Mouse (Mus musculus) kidney, embryonic 14.5 days (tissue): ENCODE measurements around the gene Tnnt3. TPM values are rescaled to one million over a fixed set of nuclear protein-coding genes. Genes with fewer than 3 reads are reported as not detected.

Experiments used
- polyA plus RNA-seq: library from polyadenylated mRNA; unstranded; fragments of >200 nt; fragmentation: Nextera tagmentation; extraction: Ambion mirVana; gene quantifications from 2 replicates; pipeline ENCODE4 v1.2.1, GENCODE M21; 2014

Gene Tnnt3
- polyA plus RNA-seq, 1 experiment from 2014 or later, result 3.2 TPM

Other genes starting within 250 kb of the Tnnt3 start
- not detected in 2 replicates for gene Gm2431, start 240.5 kb upstream of the Tnnt3 start, polyA plus RNA-seq
- gene Gm4559, start 224.5 kb upstream of the Tnnt3 start, polyA plus RNA-seq, result not detected in 2 replicates
- not detected in 2 replicates for gene Krtap5-1, start 201.7 kb upstream of the Tnnt3 start, polyA plus RNA-seq
- gene Krtap5-4, start 195.3 kb upstream of the Tnnt3 start, polyA plus RNA-seq, result not detected in 2 replicates
- 1.4 and 1.7 TPM in 2 replicates for gene Ifitm10, start 125.1 kb upstream of the Tnnt3 start, polyA plus RNA-seq
- not detected in 2 replicates for gene Gm49369, start 116.2 kb upstream of the Tnnt3 start, polyA plus RNA-seq
- gene Ctsd, start 110.8 kb upstream of the Tnnt3 start, polyA plus RNA-seq, result 223 and 260 TPM in 2 replicates
- not detected in 2 replicates for gene Syt8, start 64.0 kb upstream of the Tnnt3 start, polyA plus RNA-seq
- gene Tnni2, start 57.0 kb upstream of the Tnnt3 start, polyA plus RNA-seq, result 3.1 and 3.7 TPM in 2 replicates
- 92.8 and 124 TPM in 2 replicates for gene Lsp1, start 38.0 kb upstream of the Tnnt3 start, polyA plus RNA-seq
- gene Mrpl23, start 33.9 kb downstream of the Tnnt3 start, polyA plus RNA-seq, result 30.3 and 33.4 TPM in 2 replicates
- gene Igf2, start 168.0 kb downstream of the Tnnt3 start, polyA plus RNA-seq, result 627 and 715 TPM in 2 replicates
- gene Gm49394, start 171.1 kb downstream of the Tnnt3 start, polyA plus RNA-seq, result not detected in 2 replicates
- 0.81 TPM in 1 of 2 replicates, not detected in the other for gene Ins2, start 244.5 kb downstream of the Tnnt3 start, polyA plus RNA-seq